Mouse (Mus musculus): Measurements from ENCODE around the gene Lrrk1. TPM values are rescaled to one million over a fixed set of nuclear protein-coding genes. Genes with fewer than 3 reads are reported as not detected.

Gene Lrrk1
- polyA plus RNA-seq, 1 experiment from 2014 or later, result 2.9 TPM

DNA sequence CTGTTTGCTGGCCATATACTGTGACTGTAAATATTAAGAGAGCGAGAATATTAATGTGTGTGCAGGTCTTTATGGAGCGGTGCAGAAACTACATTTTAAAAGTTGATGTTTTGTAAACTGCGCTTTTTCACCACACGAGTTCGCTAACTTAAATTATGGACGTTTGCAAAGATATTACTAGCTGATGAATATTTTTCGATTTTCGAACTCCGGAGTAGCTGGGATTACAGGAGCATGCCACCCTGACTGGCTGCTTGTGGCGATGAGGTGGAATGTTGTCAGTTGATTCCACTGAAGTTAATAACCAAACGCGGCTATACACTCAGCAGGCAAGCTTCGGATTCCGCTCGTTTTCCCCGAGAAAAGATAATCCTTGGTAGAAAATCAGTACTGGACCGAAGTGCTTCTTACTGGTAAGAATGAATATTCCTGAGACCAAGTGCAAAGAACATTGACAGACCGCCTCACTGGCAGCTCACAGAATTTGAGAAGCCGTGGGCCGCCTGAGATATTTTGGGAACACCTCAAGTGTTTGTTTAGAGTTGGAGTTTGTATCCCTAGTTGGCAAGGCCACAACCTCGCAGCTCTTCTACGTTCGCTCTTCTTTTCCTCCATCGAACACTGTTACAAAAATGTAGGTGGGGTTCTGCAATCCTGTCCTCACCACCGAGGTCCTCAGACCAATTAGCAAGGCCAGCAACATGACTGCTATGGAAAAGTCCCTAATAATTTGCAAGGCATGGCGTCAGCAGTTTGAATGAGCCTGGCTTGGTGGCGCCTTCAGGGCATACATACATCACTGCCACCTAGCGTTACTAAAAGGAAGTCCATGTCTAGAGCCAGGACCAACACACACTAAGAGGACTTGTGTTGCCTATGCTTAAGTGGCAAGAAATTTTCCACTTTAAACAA, 727 bp upstream of the Lrrk1 start:
- Histone ChIP-seq H3K27me3 (ENCODE audit: control insufficient read depth, insufficient read depth, low read length) (no peaks in the 10 kb centered on the region), H3K9ac (ENCODE audit: low read length) (peak overlapping the region; percentile 54; the same call in 1 of the 2 replicates)
- 14% methylated on average over 28 of the region's 28 CpGs for WGBS

GRCm38 (mm10) chr7:66387419-66387812, 734 bp downstream of the Lrrk1 start:
- H3K27me3 ChIP-seq (ENCODE audit: control insufficient read depth, insufficient read depth, low read length), result no peaks in the 10 kb centered on the region
- no peak overlapping the region for H3K27ac ChIP-seq (ENCODE audit: low read depth, low read length)
- H3K9ac ChIP-seq (ENCODE audit: low read length), result peak overlapping the region; percentile 54
- peak; percentile 91 for DNase-seq (ENCODE audit: low spot score, missing footprints)
- ATAC-seq (ENCODE audit: low FRiP score), result peak; percentile 40; the same call in 1 of the 2 replicates
- WGBS, result 2% methylated on average over 13 of the region's 13 CpGs
- peak overlapping the region; percentile 44 for H3K4me3 ChIP-seq (ENCODE audit: low read depth, low read length)
- H3K4me2 ChIP-seq, result peak overlapping the region; percentile 84
- no peaks in the 10 kb centered on the region for H3K36me3 ChIP-seq (ENCODE audit: control insufficient read depth, insufficient read depth, low read length)
- H3K4me1 ChIP-seq (ENCODE audit: control insufficient read depth, insufficient read depth, low read length), result peaks cover 4% of the 10 kb centered on the region; the same call in 1 of the 2 replicates
- no peaks in the 10 kb centered on the region for H3K9me3 ChIP-seq (ENCODE audit: control insufficient read depth, low read length)

More for the DNA sequence above, 727 bp upstream of the Lrrk1 start:
- DNase-seq (ENCODE audit: low spot score, missing footprints) (peak; percentile 94), ATAC-seq (ENCODE audit: low FRiP score) (peak; percentile 57)
- Histone ChIP-seq H3K27ac (ENCODE audit: low read depth, low read length) (no peak overlapping the region), H3K4me2 (peak overlapping the region; percentile 84), H3K4me1 (ENCODE audit: control insufficient read depth, insufficient read depth, low read length) (peaks cover 4% of the 10 kb centered on the region; the same call in 1 of the 2 replicates), H3K36me3 (ENCODE audit: control insufficient read depth, insufficient read depth, low read length) (no peaks in the 10 kb centered on the region), H3K9me3 (ENCODE audit: control insufficient read depth, low read length) (no peaks in the 10 kb centered on the region), H3K4me3 (ENCODE audit: low read depth, low read length) (peak overlapping the region; percentile 44)

GRCm38 (mm10) chr7:66386411-66386810, 1.7 kb downstream of the Lrrk1 start:
- Histone ChIP-seq H3K9me3 (ENCODE audit: control insufficient read depth, low read length) (no peaks in the 10 kb centered on the region), H3K4me2 (no peak overlapping the region), H3K9ac (ENCODE audit: low read length) (no peak overlapping the region), H3K36me3 (ENCODE audit: control insufficient read depth, insufficient read depth, low read length) (no peaks in the 10 kb centered on the region), H3K27ac (ENCODE audit: low read depth, low read length) (no peak overlapping the region), H3K4me3 (ENCODE audit: low read depth, low read length) (no peak overlapping the region), H3K4me1 (ENCODE audit: control insufficient read depth, insufficient read depth, low read length) (peaks cover 4% of the 10 kb centered on the region; the same call in 1 of the 2 replicates), H3K27me3 (ENCODE audit: control insufficient read depth, insufficient read depth, low read length) (no peaks in the 10 kb centered on the region)
- ATAC-seq (ENCODE audit: low FRiP score), result no peak
- DNase-seq (ENCODE audit: low spot score, missing footprints), result peak; percentile 51
- 93% methylated on average over 6 of the region's 6 CpGs for WGBS

GRCm38 (mm10) chr7:66385826-66386225, 2.3 kb downstream of the Lrrk1 start:
- no peak for DNase-seq (ENCODE audit: low spot score, missing footprints)
- peaks cover 4% of the 10 kb centered on the region; the same call in 1 of the 2 replicates for H3K4me1 ChIP-seq (ENCODE audit: control insufficient read depth, insufficient read depth, low read length)
- no peak overlapping the region for H3K4me3 ChIP-seq (ENCODE audit: low read depth, low read length)
- no peak overlapping the region for H3K27ac ChIP-seq (ENCODE audit: low read depth, low read length)
- ATAC-seq (ENCODE audit: low FRiP score), result no peak
- no peaks in the 10 kb centered on the region for H3K9me3 ChIP-seq (ENCODE audit: control insufficient read depth, low read length)
- no peaks in the 10 kb centered on the region for H3K27me3 ChIP-seq (ENCODE audit: control insufficient read depth, insufficient read depth, low read length)
- no peaks in the 10 kb centered on the region for H3K36me3 ChIP-seq (ENCODE audit: control insufficient read depth, insufficient read depth, low read length)
- 97% methylated on average over 11 of the region's 12 CpGs for WGBS
- H3K9ac ChIP-seq (ENCODE audit: low read length), result no peak overlapping the region
- no peak overlapping the region for H3K4me2 ChIP-seq

DNA sequence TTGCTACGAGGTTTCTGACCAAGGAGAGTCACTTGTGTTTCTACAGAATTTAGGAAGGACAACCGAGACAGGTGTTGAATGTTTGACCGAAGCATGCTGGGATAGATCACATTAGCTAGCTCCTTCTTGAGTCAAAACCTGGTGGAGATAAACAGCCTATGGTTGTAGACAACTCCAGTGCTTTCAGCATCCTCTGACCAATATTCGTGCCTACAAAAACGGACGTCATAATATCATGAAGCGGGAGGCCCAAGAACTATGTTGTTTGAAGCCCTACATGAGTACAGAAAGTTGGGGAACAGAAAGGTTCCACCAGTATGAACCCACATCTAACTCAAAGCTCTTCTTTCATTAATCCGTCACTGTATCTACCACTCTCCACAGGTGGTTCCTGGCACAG, 3.3 kb downstream of the Lrrk1 start:
- H3K27ac ChIP-seq (ENCODE audit: low read depth, low read length), result no peak overlapping the region
- 93% methylated on average over 8 of the region's 8 CpGs for WGBS
- H3K4me3 ChIP-seq (ENCODE audit: low read depth, low read length), result no peak overlapping the region
- H3K27me3 ChIP-seq (ENCODE audit: control insufficient read depth, insufficient read depth, low read length), result no peaks in the 10 kb centered on the region
- no peak overlapping the region for H3K4me2 ChIP-seq
- ATAC-seq (ENCODE audit: low FRiP score), result no peak
- no peaks in the 10 kb centered on the region for H3K9me3 ChIP-seq (ENCODE audit: control insufficient read depth, low read length)
- no peak overlapping the region for H3K9ac ChIP-seq (ENCODE audit: low read length)
- H3K36me3 ChIP-seq (ENCODE audit: control insufficient read depth, insufficient read depth, low read length), result no peaks in the 10 kb centered on the region
- DNase-seq (ENCODE audit: low spot score, missing footprints), result peak; percentile 56
- H3K4me1 ChIP-seq (ENCODE audit: control insufficient read depth, insufficient read depth, low read length), result peaks cover 4% of the 10 kb centered on the region; the same call in 1 of the 2 replicates

- Histone ChIP-seq H3K27me3 (ENCODE audit: control insufficient read depth, insufficient read depth, low read length) (no peaks in the 10 kb centered on the region), H3K4me2 (no peak overlapping the region), H3K4me3 (ENCODE audit: low read depth, low read length) (no peak overlapping the region), H3K27ac (ENCODE audit: low read depth, low read length) (no peak overlapping the region), H3K36me3 (ENCODE audit: control insufficient read depth, insufficient read depth, low read length) (no peaks in the 10 kb centered on the region), H3K9me3 (ENCODE audit: control insufficient read depth, low read length) (no peaks in the 10 kb centered on the region), H3K9ac (ENCODE audit: low read length) (no peak overlapping the region), H3K4me1 (ENCODE audit: control insufficient read depth, insufficient read depth, low read length) (peaks cover 4% of the 10 kb centered on the region; the same call in 1 of the 2 replicates)
- ATAC-seq (ENCODE audit: low FRiP score) (no peak), DNase-seq (ENCODE audit: low spot score, missing footprints) (no peak)
- WGBS, result 79% methylated on average over 5 of the region's 5 CpGs
Measured at GRCm38 (mm10) chr7:66384213-66384612, 3.9 kb downstream of the Lrrk1 start.

- Histone ChIP-seq H3K27ac (ENCODE audit: low read depth, low read length) (no peak overlapping the region), H3K36me3 (ENCODE audit: control insufficient read depth, insufficient read depth, low read length) (no peaks in the 10 kb centered on the region), H3K9me3 (ENCODE audit: control insufficient read depth, low read length) (no peaks in the 10 kb centered on the region), H3K4me2 (no peak overlapping the region), H3K4me1 (ENCODE audit: control insufficient read depth, insufficient read depth, low read length) (no peaks in the 10 kb centered on the region), H3K4me3 (ENCODE audit: low read depth, low read length) (no peak overlapping the region), H3K9ac (ENCODE audit: low read length) (no peak overlapping the region), H3K27me3 (ENCODE audit: control insufficient read depth, insufficient read depth, low read length) (no peaks in the 10 kb centered on the region)
- DNase-seq (ENCODE audit: low spot score, missing footprints) (peak; percentile 77), ATAC-seq (ENCODE audit: low FRiP score) (no peak)
- 87% methylated on average over 10 of the region's 10 CpGs for WGBS
Measured at GRCm38 (mm10) chr7:66376560-66376959, 11.6 kb downstream of the Lrrk1 start.

DNA sequence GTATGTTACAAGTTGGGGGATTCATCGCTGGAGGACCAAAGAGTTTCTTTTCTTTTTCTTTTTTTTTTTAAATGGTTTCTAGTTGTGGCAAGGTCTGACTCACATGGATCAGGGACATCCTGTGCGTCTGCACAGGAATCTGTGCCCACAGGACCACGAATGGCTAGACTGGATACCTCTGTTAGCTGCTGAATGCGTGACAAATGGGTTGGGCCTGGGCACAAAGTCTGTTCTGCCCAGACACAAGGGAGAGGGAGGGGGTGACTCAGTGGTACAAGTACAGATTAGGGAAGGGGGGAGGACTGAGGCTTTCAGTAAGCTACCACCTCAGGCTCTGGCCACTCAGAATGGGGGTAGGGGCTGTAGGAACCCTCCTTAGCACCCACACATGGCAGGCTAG, 12.4 kb downstream of the Lrrk1 start:
- H3K4me2 ChIP-seq, result no peak overlapping the region
- no peak for DNase-seq (ENCODE audit: low spot score, missing footprints)
- H3K27ac ChIP-seq (ENCODE audit: low read depth, low read length), result no peak overlapping the region
- no peak overlapping the region for H3K9ac ChIP-seq (ENCODE audit: low read length)
- no peaks in the 10 kb centered on the region for H3K36me3 ChIP-seq (ENCODE audit: control insufficient read depth, insufficient read depth, low read length)
- no peak overlapping the region for H3K4me3 ChIP-seq (ENCODE audit: low read depth, low read length)
- 78% methylated on average over 4 of the region's 4 CpGs for WGBS
- no peak for ATAC-seq (ENCODE audit: low FRiP score)
- no peaks in the 10 kb centered on the region for H3K9me3 ChIP-seq (ENCODE audit: control insufficient read depth, low read length)
- H3K4me1 ChIP-seq (ENCODE audit: control insufficient read depth, insufficient read depth, low read length), result no peaks in the 10 kb centered on the region
- no peaks in the 10 kb centered on the region for H3K27me3 ChIP-seq (ENCODE audit: control insufficient read depth, insufficient read depth, low read length)

DNA sequence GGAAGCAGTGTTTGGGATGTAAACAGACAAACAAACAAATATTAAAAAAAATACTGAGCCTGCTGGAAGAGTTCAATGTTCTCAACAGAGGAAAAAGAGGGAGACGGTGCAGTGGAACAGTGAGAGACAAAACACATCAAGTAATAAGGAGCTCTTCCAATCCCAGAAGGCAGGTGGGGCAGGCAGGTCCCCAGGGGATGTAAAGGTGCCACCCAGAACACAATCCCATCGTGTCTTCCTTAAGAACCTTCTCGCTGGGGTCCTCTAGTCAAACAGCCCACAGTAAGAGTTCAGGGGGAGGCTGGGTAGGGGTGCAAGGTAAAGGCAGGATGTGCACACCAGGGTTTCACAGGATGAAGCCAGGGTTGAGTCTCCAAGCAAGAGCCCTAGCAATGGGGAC, 14.8 kb downstream of the Lrrk1 start:
- Histone ChIP-seq H3K36me3 (ENCODE audit: control insufficient read depth, insufficient read depth, low read length) (no peaks in the 10 kb centered on the region), H3K9ac (ENCODE audit: low read length) (no peak overlapping the region), H3K9me3 (ENCODE audit: control insufficient read depth, low read length) (no peaks in the 10 kb centered on the region), H3K4me1 (ENCODE audit: control insufficient read depth, insufficient read depth, low read length) (no peaks in the 10 kb centered on the region), H3K4me2 (no peak overlapping the region), H3K27ac (ENCODE audit: low read depth, low read length) (no peak overlapping the region), H3K4me3 (ENCODE audit: low read depth, low read length) (no peak overlapping the region), H3K27me3 (ENCODE audit: control insufficient read depth, insufficient read depth, low read length) (no peaks in the 10 kb centered on the region)
- peak; percentile 54 for DNase-seq (ENCODE audit: low spot score, missing footprints)
- ATAC-seq (ENCODE audit: low FRiP score), result no peak
- WGBS, result 89% methylated on average over 3 of the region's 3 CpGs

Data from midbrain, embryonic 11.5 days (tissue).